Mouse (Mus musculus) monocyte, adult 5-6 weeks (primary cell): ENCODE measurements around the gene Mpp6. TPM values are rescaled to one million over a fixed set of nuclear protein-coding genes. Genes with fewer than 3 reads are reported as not detected.

ENCODE experiments used
- total RNA-seq: library from RNA; stranded (forward); fragments of 200-1000, 200-491, 200-594 nt; gene quantifications from 3 replicates; pipeline ENCODE4 v1.2.3, GENCODE M21; 2017

Mpp6 gene
- total RNA-seq, 1 experiment from 2014 or later: 74.6 TPM

Other genes with a start within 250 kb of the Mpp6 start
- 6.6 to 13.2 TPM (median 9.0 TPM) in 3 replicates for gene Gsdme, start 153.6 kb downstream of the Mpp6 start, total RNA-seq